Mouse (Mus musculus) embryo, embryonic 10 days (tissue): ENCODE results near the gene Arhgef28.
A peak's percentile ranks its signal among the peaks of the same experiment; 100 is the strongest.

Experiments
- DNase-seq: peaks from one replicate; pipeline ENCODE4 v3.0.0-alpha.2; 2015; ENCODE audit warnings: low spot score

The Arhgef28 gene

GRCm38 (mm10) chr13:98013715-98014114, 192.5 kb downstream of the Arhgef28 start:
- DNase-seq = no peak

- no peak for DNase-seq
Observed at GRCm38 (mm10) chr13:98011931-98012341, 194.3 kb downstream of the Arhgef28 start.

GRCm38 (mm10) chr13:98009070-98009469, 197.2 kb downstream of the Arhgef28 start:
- no peak for DNase-seq

GRCm38 (mm10) chr13:98008588-98008987, 197.7 kb downstream of the Arhgef28 start:
- no peak for DNase-seq

GRCm38 (mm10) chr13:98005611-98006218, 200.5 kb downstream of the Arhgef28 start:
- no peak for DNase-seq

- no peak for DNase-seq
Observed at GRCm38 (mm10) chr13:98004647-98005414, 201.4 kb downstream of the Arhgef28 start.

- DNase-seq = no peak
Observed at GRCm38 (mm10) chr13:98003690-98004089, 202.5 kb downstream of the Arhgef28 start.

GRCm38 (mm10) chr13:98002598-98002997, 203.6 kb downstream of the Arhgef28 start:
- DNase-seq = no peak

GRCm38 (mm10) chr13:98002121-98002520, 204.1 kb downstream of the Arhgef28 start:
- DNase-seq = peak; percentile 35

- DNase-seq = no peak
Observed at GRCm38 (mm10) chr13:98001719-98002118, 204.5 kb downstream of the Arhgef28 start.

GRCm38 (mm10) chr13:98000841-98001240, 205.4 kb downstream of the Arhgef28 start:
- no peak for DNase-seq

GRCm38 (mm10) chr13:97999130-97999529, 207.1 kb downstream of the Arhgef28 start:
- DNase-seq = no peak

GRCm38 (mm10) chr13:97998570-97998969, 207.7 kb downstream of the Arhgef28 start:
- peak; percentile 44 for DNase-seq

- no peak for DNase-seq
Observed at GRCm38 (mm10) chr13:97990939-97991338, 215.3 kb downstream of the Arhgef28 start.

GRCm38 (mm10) chr13:97988796-97989195, 217.4 kb downstream of the Arhgef28 start:
- no peak for DNase-seq

- no peak for DNase-seq
Observed at GRCm38 (mm10) chr13:97986691-97987090, 219.5 kb downstream of the Arhgef28 start.

GRCm38 (mm10) chr13:97977104-97977503, 229.1 kb downstream of the Arhgef28 start:
- no peak for DNase-seq

- no peak for DNase-seq
Observed at GRCm38 (mm10) chr13:97976642-97977041, 229.6 kb downstream of the Arhgef28 start.

- DNase-seq = no peak
Observed at GRCm38 (mm10) chr13:97974532-97975194, 231.6 kb downstream of the Arhgef28 start.

GRCm38 (mm10) chr13:97973915-97974314, 232.3 kb downstream of the Arhgef28 start:
- no peak for DNase-seq

- DNase-seq = no peak
Observed at GRCm38 (mm10) chr13:97966077-97966476, 240.2 kb downstream of the Arhgef28 start.

GRCm38 (mm10) chr13:97964892-97965424, 241.3 kb downstream of the Arhgef28 start:
- DNase-seq = no peak

GRCm38 (mm10) chr13:97960142-97960541, 246.1 kb downstream of the Arhgef28 start:
- DNase-seq = no peak
